Mouse (Mus musculus): Measurements from ENCODE around the gene 2210407C18Rik. TPM values are rescaled to one million over a fixed set of nuclear protein-coding genes. Genes with fewer than 3 reads are reported as not detected.
A peak's percentile ranks its signal among the peaks of the same experiment; 100 is the strongest.

2210407C18Rik gene
- not detected in 2 replicates for polyA plus RNA-seq (2015; fragmentation: Nextera tagmentation; extraction: Ambion mirVana)

DNA sequence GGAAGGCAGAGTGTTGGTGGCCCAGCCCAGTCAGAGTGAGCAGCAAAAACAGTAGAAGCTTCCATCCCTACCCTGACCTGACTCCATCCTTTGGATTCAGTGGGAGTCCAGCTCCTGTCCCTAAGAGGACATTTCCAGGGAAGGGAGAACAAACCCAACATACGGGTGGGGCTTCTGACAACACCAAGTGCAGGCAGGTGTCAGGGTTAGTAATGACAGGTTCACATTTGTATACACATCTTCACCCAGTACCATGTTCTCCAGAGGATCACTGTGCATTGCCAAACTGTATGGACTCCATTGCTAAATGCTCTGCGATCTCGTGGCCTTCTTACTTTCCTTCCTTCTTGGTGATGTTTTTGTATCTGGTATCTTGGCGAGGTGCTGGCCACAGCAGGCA is at the start of gene 2210407C18Rik:
TSS of gene 2210407C18Rik (minus strand) at position 101 of the 400 bp plus-strand sequence.
- no peak for DNase-seq
- Histone ChIP-seq H3K9me3 (replicated peaks) (no peaks in the 10 kb centered on the region), H3K4me1 (replicated peaks) (no peaks in the 10 kb centered on the region), H3K9ac (no peak within 1 kb of the TSS), H3K36me3 (no peaks in the 10 kb centered on the region), H3K4me2 (no peak within 1 kb of the TSS), H3K27me3 (0 out of 2 replicates have a peak, but pooled peaks cover 4% of the 10 kb centered on the region), H3K27ac (no peak within 1 kb of the TSS), H3K4me3 (replicated peaks) (no peak within 1 kb of the TSS)
- ATAC-seq (ENCODE audit: low read depth), result no peak
- 70% methylated on average over 4 of the region's 4 CpGs for whole genome bisulfite sequencing (ENCODE audit: insufficient replicate concordance)

- DNase-seq, result no peak
- Histone ChIP-seq H3K27me3 (no peaks in the 10 kb centered on the region), H3K4me3 (replicated peaks) (no peak within 1 kb of the TSS), H3K4me1 (replicated peaks) (no peaks in the 10 kb centered on the region), H3K9ac (no peak within 1 kb of the TSS), H3K4me2 (no peak within 1 kb of the TSS), H3K9me3 (replicated peaks) (no peaks in the 10 kb centered on the region), H3K36me3 (no peaks in the 10 kb centered on the region), H3K27ac (no peak within 1 kb of the TSS)
- no peak for ATAC-seq (ENCODE audit: low read depth)
- WGBS (ENCODE audit: insufficient replicate concordance), result 70% methylated on average over 4 of the region's 4 CpGs
Measured at GRCm38 (mm10) chr11:58658596-58658995, 42.7 kb upstream of the 2210407C18Rik start, which contains the start of gene Olfr322. Gene Olfr322, plus strand, starts transcription at chr11:58658782.

- ATAC-seq (ENCODE audit: low read depth), result no peak
- H3K4me1 ChIP-seq (replicated peaks), result no peaks in the 10 kb centered on the region
- WGBS (ENCODE audit: insufficient replicate concordance), result 75% methylated on average over 3 of the region's 3 CpGs
Measured at GRCm38 (mm10) chr11:58655151-58655550, 39.3 kb upstream of the 2210407C18Rik start.

GRCm38 (mm10) chr11:58643350-58643749 is 27.5 kb upstream of the 2210407C18Rik start:
- no peaks in the 10 kb centered on the region for H3K9me3 ChIP-seq (replicated peaks)
- DNase-seq, result peak; percentile 78
- H3K4me2 ChIP-seq, result peak overlapping the region; percentile 87
- H3K9ac ChIP-seq, result peak overlapping the region; percentile 80
- peak overlapping the region; percentile 78 for H3K4me3 ChIP-seq (replicated peaks)
- peak overlapping the region; percentile 100 for H3K27ac ChIP-seq
- peaks cover 56% of the 10 kb centered on the region for H3K36me3 ChIP-seq
- no peak for ATAC-seq (ENCODE audit: low read depth)
- no peaks in the 10 kb centered on the region for H3K27me3 ChIP-seq
- 25% methylated on average over 6 of the region's 6 CpGs for WGBS (ENCODE audit: insufficient replicate concordance)
- H3K4me1 ChIP-seq (replicated peaks), result peaks cover 48% of the 10 kb centered on the region

More at GRCm38 (mm10) chr11:58655151-58655550, 39.3 kb upstream of the 2210407C18Rik start:
- no peak overlapping the region for H3K4me3 ChIP-seq (replicated peaks)
- H3K36me3 ChIP-seq, result peaks cover 28% of the 10 kb centered on the region
- no peak overlapping the region for H3K27ac ChIP-seq
- H3K4me2 ChIP-seq, result no peak overlapping the region
- no peaks in the 10 kb centered on the region for H3K9me3 ChIP-seq (replicated peaks)
- DNase-seq, result no peak
- H3K27me3 ChIP-seq, result no peaks in the 10 kb centered on the region
- H3K9ac ChIP-seq, result no peak overlapping the region

GRCm38 (mm10) chr11:58641638-58642358 is 25.9 kb upstream of the 2210407C18Rik start:
- peak overlapping the region; percentile 78 for H3K4me3 ChIP-seq (replicated peaks)
- DNase-seq (peak; percentile 89), ATAC-seq (ENCODE audit: low read depth) (peak; percentile 97)
- WGBS (ENCODE audit: insufficient replicate concordance), result 45% methylated on average over 13 of the region's 13 CpGs
- H3K36me3 ChIP-seq, result peaks cover 41% of the 10 kb centered on the region
- H3K4me1 ChIP-seq (replicated peaks), result peaks cover 48% of the 10 kb centered on the region
- H3K27ac ChIP-seq, result peak overlapping the region; percentile 100
- peak overlapping the region; percentile 98 for H3K9ac ChIP-seq
- H3K4me2 ChIP-seq, result peak overlapping the region; percentile 87
- peaks cover 8% of the 10 kb centered on the region; the same call in 1 of the 2 replicates for H3K27me3 ChIP-seq
- H3K9me3 ChIP-seq (replicated peaks), result no peaks in the 10 kb centered on the region

- H3K36me3 ChIP-seq, result peaks cover 35% of the 10 kb centered on the region
- H3K9me3 ChIP-seq (replicated peaks), result no peaks in the 10 kb centered on the region
- DNase-seq, result peak; percentile 72
- H3K27me3 ChIP-seq, result peaks cover 8% of the 10 kb centered on the region; the same call in 1 of the 2 replicates
- WGBS (ENCODE audit: insufficient replicate concordance), result 3% methylated on average over 14 of the region's 14 CpGs
- H3K4me2 ChIP-seq, result peak overlapping the region; percentile 87
- peak overlapping the region; percentile 100 for H3K27ac ChIP-seq
- peaks cover 49% of the 10 kb centered on the region for H3K4me1 ChIP-seq (replicated peaks)
- peak overlapping the region; percentile 78 for H3K4me3 ChIP-seq (replicated peaks)
- H3K9ac ChIP-seq, result peak overlapping the region; percentile 98
- ATAC-seq (ENCODE audit: low read depth), result peak; percentile 75
Measured at GRCm38 (mm10) chr11:58641057-58641456, 25.2 kb upstream of the 2210407C18Rik start.

- H3K4me1 ChIP-seq (replicated peaks), result peaks cover 52% of the 10 kb centered on the region
- WGBS (ENCODE audit: insufficient replicate concordance), result 2% methylated on average over 34 of the region's 34 CpGs
- peak within 1 kb of the TSS; percentile 100 for H3K27ac ChIP-seq
Measured at GRCm38 (mm10) chr11:58640272-58640867, 24.5 kb upstream of the 2210407C18Rik start, which contains the start of gene Trim58. Gene Trim58, plus strand, starts transcription at chr11:58640465.

DNA sequence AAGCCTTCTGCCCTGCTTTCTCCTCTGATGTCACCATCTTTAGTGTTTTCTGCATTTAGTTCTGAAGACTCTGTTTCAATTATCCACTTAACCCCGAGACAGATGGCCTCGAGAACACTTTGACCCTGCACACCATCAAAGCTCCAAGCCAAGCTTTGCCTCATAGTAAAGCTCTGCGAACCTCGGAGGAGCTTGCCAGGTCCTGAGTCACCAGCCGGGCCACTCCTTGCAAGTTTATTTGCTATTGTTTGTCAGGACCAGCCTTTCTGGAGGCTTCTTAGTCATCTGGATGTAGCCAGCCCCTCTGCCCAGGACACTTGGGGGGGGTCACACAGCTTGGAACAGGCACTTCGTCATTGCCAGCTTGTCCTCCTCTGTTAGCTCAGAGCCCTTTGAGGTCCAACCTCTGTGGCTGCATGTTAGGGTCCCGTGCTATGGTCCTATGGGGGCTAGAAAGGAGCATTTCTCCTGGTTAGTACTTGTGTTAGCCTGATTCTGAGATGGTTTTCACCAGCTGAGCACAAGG is 22.4 kb upstream of the 2210407C18Rik start:
- Histone ChIP-seq H3K4me2 (no peak overlapping the region), H3K4me3 (replicated peaks) (no peak overlapping the region), H3K36me3 (peaks cover 7% of the 10 kb centered on the region), H3K9ac (no peak overlapping the region), H3K27me3 (peaks cover 8% of the 10 kb centered on the region; the same call in 1 of the 2 replicates), H3K27ac (peak overlapping the region; percentile 34; the same call in 1 of the 2 replicates), H3K4me1 (replicated peaks) (peaks cover 45% of the 10 kb centered on the region), H3K9me3 (replicated peaks) (no peaks in the 10 kb centered on the region)
- ATAC-seq (ENCODE audit: low read depth), result no peak
- no peak for DNase-seq
- 70% methylated on average over 7 of the region's 7 CpGs for whole genome bisulfite sequencing (ENCODE audit: insufficient replicate concordance)

More at GRCm38 (mm10) chr11:58640272-58640867, 24.5 kb upstream of the 2210407C18Rik start, which contains the start of gene Trim58:
- Histone ChIP-seq H3K9me3 (replicated peaks) (no peaks in the 10 kb centered on the region), H3K9ac (peak within 1 kb of the TSS; percentile 98), H3K36me3 (peaks cover 28% of the 10 kb centered on the region), H3K4me2 (peak within 1 kb of the TSS; percentile 87), H3K4me3 (replicated peaks) (peak within 1 kb of the TSS; percentile 78), H3K27me3 (peaks cover 8% of the 10 kb centered on the region; the same call in 1 of the 2 replicates)
- peak; percentile 61 for DNase-seq
- ATAC-seq (ENCODE audit: low read depth), result peak; percentile 52

DNA sequence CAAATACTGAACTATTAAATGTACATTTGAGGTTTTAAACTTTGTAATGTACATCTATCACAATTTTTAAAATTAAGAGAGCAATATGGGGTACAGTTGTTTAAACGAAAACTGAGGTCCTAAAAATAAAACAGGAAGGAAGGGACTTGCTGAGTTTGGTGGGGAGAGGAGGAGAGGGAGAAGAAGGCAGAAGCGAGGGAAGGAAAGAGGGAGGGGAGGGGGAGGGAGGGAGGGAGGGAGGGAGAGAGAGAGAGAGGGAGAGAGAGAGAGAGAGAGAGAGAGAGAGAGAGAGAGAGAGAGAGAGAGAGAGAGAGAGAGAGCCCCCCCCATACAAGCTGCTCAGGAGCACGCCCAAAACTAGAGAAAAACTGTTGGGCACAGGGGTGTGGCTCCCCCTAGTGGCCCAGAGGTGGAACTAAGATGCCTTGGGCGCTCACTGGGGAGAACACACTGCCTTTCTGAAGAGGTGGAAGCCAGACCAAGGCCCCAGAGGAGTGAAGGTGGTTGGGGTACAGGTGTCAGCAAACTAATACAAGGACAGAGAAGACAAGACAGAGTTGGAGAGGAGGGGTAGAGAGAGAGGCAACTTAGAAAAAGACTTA is 20.6 kb upstream of the 2210407C18Rik start:
- Histone ChIP-seq H3K4me3 (replicated peaks) (no peak overlapping the region), H3K36me3 (no peaks in the 10 kb centered on the region), H3K9me3 (replicated peaks) (no peaks in the 10 kb centered on the region), H3K4me1 (replicated peaks) (peaks cover 35% of the 10 kb centered on the region), H3K4me2 (no peak overlapping the region), H3K27ac (no peak overlapping the region), H3K27me3 (peaks cover 8% of the 10 kb centered on the region; the same call in 1 of the 2 replicates), H3K9ac (no peak overlapping the region)
- ATAC-seq (ENCODE audit: low read depth), result no peak
- 2% methylated on average over 4 of the region's 4 CpGs for WGBS (ENCODE audit: insufficient replicate concordance)
- peak; percentile 63 for DNase-seq

DNA sequence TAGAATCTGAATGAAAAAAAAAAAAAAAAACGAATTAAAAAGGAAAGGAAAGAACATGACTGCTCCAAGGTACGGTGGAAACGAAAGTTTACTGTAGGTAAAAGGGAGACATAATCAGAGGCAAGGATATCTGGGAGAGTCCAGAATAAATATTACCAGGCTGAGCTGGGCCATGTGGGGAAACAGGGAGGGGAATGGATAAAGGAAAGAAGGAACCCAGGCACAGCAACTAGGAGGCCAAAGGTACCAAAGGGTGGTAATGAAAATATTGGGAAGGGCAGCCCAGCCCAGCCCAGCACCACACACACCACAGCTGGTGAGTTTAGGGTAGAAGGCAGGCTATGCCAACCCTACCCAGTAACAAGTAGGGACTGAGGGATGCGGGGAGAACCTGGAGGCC is 19.0 kb upstream of the 2210407C18Rik start:
- Histone ChIP-seq H3K27ac (no peak overlapping the region), H3K4me2 (no peak overlapping the region), H3K9ac (no peak overlapping the region), H3K4me1 (replicated peaks) (peaks cover 25% of the 10 kb centered on the region), H3K36me3 (no peaks in the 10 kb centered on the region), H3K4me3 (replicated peaks) (no peak overlapping the region), H3K9me3 (replicated peaks) (no peaks in the 10 kb centered on the region), H3K27me3 (peaks cover 8% of the 10 kb centered on the region; the same call in 1 of the 2 replicates)
- 64% methylated on average over 4 of the region's 4 CpGs for WGBS (ENCODE audit: insufficient replicate concordance)
- no peak for DNase-seq
- no peak for ATAC-seq (ENCODE audit: low read depth)

- Histone ChIP-seq H3K27ac (no peak within 1 kb of the TSS), H3K27me3 (no peaks in the 10 kb centered on the region), H3K4me2 (no peak within 1 kb of the TSS), H3K9ac (no peak within 1 kb of the TSS), H3K36me3 (no peaks in the 10 kb centered on the region), H3K4me3 (replicated peaks) (no peak within 1 kb of the TSS), H3K9me3 (replicated peaks) (no peaks in the 10 kb centered on the region), H3K4me1 (replicated peaks) (0 out of 2 replicates have a peak, but pooled peaks cover 6% of the 10 kb centered on the region)
- DNase-seq (no peak), ATAC-seq (ENCODE audit: low read depth) (no peak)
- 53% methylated on average over 5 of the region's 5 CpGs for WGBS (ENCODE audit: insufficient replicate concordance)
Measured at GRCm38 (mm10) chr11:58630401-58630800, 14.5 kb upstream of the 2210407C18Rik start, which contains the start of gene Olfr323. Gene Olfr323, minus strand, starts transcription at chr11:58630501.
